Mouse (Mus musculus) ovary, postnatal 10 days (tissue): ENCODE data around the gene A830031A19Rik.
A peak's percentile ranks its signal among the peaks of the same experiment; 100 is the strongest.

Source experiments
- DNase-seq: peaks from one replicate; pipeline ENCODE4 v3.0.0; 2022; ENCODE audit warnings: low spot score

The A830031A19Rik gene

GRCm38 (mm10) chr11:24095656-24096353, 21.0 kb upstream of the A830031A19Rik start:
- DNase-seq, result no peak

- DNase-seq, result no peak
Observed at GRCm38 (mm10) chr11:24095236-24095635, 20.4 kb upstream of the A830031A19Rik start.

DNA sequence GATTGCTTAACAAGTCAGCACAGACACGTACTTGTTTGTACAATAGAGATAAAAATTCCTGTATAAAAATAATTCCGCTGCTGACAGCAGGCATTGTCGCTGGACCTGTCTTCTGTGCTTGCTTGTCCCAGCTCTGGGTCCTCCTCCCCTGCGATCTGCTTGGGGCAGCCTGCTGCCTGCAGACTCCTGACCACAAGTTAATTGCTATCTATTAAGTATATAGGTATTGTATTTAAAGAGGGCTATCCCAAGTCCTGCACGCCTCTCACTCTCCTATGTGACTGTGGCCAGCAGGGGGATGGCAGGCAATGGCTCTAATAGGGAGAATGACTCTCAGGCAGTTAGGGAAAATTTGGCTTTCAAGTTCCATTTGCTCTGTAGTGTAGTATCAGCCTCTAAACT, 19.2 kb upstream of the A830031A19Rik start:
- DNase-seq, result no peak

GRCm38 (mm10) chr11:24092618-24093017, 17.8 kb upstream of the A830031A19Rik start:
- DNase-seq, result no peak

DNA sequence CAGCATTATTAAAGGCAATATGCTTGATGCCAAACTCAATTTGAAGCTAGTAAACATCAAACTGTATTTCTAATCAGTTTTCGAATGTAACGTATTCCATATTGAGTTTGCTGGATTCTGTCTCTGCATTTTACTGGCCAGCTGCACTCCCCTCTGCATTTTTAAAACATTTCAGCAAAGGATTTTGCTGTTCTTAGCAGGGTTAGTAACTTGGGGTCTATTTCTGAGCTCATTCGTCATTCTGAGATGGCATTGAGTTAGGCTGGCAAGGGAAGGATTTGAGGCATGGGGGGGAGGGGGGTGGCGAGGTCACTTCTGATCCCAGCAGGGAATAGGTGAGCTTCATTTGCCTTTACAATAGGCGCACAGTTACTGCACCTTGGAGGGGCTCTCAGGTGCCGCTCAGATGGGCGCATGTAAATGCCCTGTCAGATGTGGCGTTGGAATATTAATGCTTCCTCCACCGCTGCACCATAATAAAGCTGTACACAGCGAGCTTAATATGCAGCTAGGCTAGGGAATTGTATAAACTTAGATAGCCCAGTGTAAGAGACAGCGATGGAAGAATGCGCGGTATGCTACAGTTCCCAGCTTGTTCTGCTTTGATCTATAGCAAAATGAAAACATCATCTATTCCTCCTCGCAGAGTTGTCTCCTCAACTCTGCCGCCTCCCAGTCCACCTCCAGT, 16.7 kb upstream of the A830031A19Rik start:
- DNase-seq, result no peak

GRCm38 (mm10) chr11:24090443-24090842, 15.6 kb upstream of the A830031A19Rik start:
- DNase-seq, result no peak

DNA sequence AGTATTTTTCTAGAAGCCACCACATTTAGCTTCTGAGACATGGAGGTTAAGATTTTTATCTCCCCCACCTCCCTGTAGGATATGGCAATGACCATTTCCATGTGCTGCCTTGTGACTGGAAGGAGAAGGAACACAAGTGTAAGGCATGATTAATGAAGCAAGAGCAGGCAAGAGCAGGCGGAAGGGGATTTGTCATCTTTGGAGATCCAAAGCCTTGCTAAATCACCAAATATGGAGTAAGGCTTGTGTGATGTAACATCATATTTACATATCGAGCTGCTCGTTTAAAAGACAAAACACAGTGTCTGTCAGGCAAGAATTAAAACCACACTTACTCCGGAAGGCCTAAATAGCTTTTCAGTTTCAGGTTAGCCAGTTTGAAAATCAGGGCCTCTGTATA, 12.2 kb upstream of the A830031A19Rik start:
- DNase-seq, result no peak

GRCm38 (mm10) chr11:24085986-24086385, 11.1 kb upstream of the A830031A19Rik start:
- no peak for DNase-seq

- DNase-seq, result no peak
Observed at GRCm38 (mm10) chr11:24084590-24084989, 9.7 kb upstream of the A830031A19Rik start.

GRCm38 (mm10) chr11:24084077-24084476, 9.2 kb upstream of the A830031A19Rik start:
- DNase-seq, result no peak

- DNase-seq, result no peak
Observed at GRCm38 (mm10) chr11:24083423-24083822, 8.6 kb upstream of the A830031A19Rik start.

GRCm38 (mm10) chr11:24083076-24083405, 8.2 kb upstream of the A830031A19Rik start:
- DNase-seq, result no peak

DNA sequence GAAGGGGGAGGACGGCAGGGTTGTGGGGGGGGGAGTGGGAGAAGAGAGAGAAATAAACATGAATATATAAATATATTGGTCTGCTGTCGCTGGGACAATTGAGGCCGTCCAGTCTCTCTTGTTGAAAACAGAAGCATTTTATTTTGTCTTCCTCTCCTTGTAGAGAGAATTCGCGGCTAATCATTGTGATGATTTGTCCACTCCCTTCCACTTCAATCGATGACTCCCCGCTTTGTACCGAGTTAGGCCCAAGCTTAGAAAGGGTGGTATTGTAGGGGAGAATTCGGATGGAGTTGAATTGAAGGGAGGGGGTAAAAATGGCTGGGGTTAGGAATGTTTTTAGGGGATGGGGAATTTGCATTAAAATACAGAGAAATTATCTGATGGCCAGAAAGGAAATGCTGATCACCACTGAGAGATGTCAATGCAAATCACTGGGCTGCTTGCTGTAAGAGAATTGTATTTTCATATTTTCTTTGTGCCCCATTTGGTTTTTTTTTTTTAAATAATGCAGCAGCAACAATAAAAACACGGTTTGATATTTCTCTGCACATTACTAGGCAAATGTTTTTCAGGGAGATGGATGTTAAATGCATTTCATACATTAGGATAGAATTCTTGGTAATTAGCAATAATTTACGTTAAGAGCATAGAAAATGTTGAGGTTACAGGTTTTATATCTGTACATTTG, 7.7 kb upstream of the A830031A19Rik start:
- no peak for DNase-seq

DNA sequence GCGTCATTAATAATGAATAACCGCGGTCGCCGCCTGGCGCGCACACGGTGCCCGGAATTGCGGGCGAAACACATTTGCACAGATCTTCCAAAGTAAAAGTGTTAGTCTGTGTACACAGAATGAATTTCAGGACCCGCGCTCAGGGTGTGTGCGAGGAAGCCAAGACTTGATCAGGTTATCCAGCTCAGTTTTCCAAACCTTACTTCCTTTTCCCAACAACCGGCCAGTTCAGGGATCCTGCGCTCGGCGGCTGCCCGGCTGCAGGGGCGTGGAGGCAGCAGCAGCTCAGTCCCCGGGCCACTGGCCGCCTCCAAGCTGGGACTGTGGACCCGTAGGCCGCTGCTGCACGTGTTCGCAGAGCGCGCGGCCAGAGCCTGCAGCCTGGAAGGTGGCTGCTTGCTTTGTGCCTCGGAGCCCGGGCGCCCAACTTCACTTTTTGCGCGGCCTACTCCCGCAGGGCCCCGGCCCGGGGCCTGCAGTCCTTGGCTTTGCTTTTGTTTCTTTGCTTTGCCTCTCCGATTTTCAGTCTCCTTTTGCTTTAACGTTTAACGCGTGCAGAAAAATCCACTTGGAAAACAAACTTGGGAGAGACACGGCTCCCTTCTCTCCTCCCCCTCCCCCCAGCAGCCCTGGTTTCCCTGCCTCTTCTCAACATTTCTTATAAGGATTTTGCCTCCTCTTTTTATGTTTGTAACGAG, 7.0 kb upstream of the A830031A19Rik start:
- peak; percentile 24 for DNase-seq

DNA sequence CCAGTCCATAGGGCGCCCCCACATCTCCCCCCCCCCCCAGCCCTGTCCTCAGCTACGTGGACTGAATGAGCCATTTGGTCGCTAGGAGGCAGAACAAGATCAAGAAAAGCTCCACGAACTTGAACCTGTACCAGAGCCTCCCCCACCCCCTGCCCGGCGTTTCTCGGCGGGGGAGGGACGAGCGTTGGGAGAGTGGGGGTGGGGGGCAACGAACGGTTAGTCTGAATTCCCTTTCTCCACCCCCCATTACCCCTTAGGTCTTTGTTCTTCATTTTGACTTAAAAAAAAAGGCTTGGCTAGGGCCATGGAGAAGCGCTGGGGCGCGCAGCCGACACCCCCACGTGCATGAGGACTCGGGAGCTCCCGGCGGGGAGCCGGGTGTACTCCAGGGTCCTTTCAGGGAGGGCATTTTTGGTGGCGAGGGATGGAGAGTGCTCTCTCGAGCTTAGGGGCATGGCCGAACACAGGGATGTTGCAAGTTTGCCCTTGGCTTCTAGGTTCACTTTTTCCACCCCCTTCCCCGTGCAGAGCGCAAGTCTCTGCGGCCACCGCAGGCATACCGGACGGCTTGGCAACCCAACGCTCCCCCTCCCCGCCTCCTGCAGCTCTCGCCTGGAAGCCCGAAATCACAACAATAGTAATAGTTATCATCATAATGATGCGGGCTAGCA, 6.3 kb upstream of the A830031A19Rik start:
- DNase-seq, result peak; percentile 20

GRCm38 (mm10) chr11:24080541-24080940, 5.7 kb upstream of the A830031A19Rik start:
- DNase-seq, result peak; percentile 17

- DNase-seq, result peak; percentile 31
Observed at GRCm38 (mm10) chr11:24079392-24080391, 4.8 kb upstream of the A830031A19Rik start.

GRCm38 (mm10) chr11:24078706-24079316, 4.0 kb upstream of the A830031A19Rik start:
- DNase-seq, result no peak

DNA sequence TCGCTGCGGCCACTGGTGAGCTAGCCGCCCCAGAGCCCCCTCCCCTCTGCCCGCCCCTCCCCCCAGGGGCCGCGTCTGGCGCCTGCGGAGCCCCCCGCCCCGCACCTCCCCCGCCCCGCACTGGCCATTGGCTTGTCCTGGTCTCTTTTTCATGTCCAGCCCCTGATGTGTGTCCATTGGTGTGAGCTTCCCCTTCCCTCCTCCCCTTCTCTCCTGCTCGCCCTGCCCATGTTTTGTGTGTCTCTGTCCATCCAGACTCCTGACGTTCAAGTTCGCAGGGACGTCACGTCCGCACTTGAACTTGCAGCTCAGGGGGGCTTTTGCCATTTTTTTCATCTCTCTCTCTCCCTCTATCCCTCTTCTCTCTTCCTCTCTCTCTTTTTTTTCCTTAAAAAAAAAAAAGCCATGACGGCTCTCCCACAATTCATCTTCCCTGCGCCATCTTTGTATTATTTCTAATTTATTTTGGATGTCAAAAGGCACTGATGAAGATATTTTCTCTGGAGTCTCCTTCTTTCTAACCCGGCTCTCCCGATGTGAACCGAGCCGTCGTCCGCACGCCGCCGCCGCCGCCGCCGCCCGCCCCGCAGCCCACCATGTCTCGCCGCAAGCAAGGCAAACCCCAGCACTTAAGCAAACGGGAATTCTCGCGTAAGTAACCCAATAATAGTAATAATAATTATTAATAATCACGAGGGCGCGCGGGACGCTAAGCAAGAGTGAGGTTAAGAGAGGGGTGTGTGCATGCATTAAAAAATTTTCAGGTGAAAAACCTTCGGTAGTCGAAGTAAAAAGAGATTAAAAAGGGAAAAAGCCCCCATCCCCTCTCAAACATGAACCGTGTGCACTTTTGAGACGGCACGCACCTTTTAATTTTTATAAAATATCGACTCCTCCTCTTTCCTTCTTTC, 3.2 kb upstream of the A830031A19Rik start, which contains the start of gene Bcl11a:
Bcl11a (plus strand) TSS at position 262 of the 911 bp plus-strand sequence.
- DNase-seq, result no peak
